Mouse (Mus musculus): ENCODE measurements around the gene Kcnk10.

- TF ChIP-seq CTCF (IDR thresholded peaks at IDR 0.05; ENCODE audit: extremely low read depth, insufficient read depth, insufficient read length, insufficient replicate concordance) (no peak), POLR2A (IDR thresholded peaks at IDR 0.05; ENCODE audit: low read depth, low read length) (no peak)
Observed at GRCm38 (mm10) chr12:98573317-98574270, 4.5 kb downstream of the Kcnk10 start.

All from spleen, adult 2 months (tissue).